In genomic region chr4:138326077-138326695, GRCm38 (mm10) we compare ENCODE assay signal across 8 mouse cellular contexts. TPM values are rescaled to one million over a fixed set of nuclear protein-coding genes. Genes with fewer than 3 reads are reported as not detected.
DNase-seq lines count a peak whose midpoint lies in the region; ATAC-seq and TF ChIP-seq lines count a peak whose summit lies in the region.

TSS of gene Pink1 (minus strand) at chr4:138326307.

- no peaks in the 10 kb centered on the region for H3K36me3 ChIP-seq in embryonic facial prominence, embryonic 14.5 days (ENCODE audit: control insufficient read depth, insufficient read depth, low read length)
- no peaks in the 10 kb centered on the region for H3K36me3 ChIP-seq in limb, embryonic 13.5 days
- H3K36me3 ChIP-seq in midbrain, embryonic 15.5 days (replicated peaks): no peaks in the 10 kb centered on the region

- no peaks in the 10 kb centered on the region for H3K27me3 ChIP-seq in embryonic facial prominence, embryonic 14.5 days (replicated peaks; ENCODE audit: control insufficient read depth, insufficient read depth, low read length)
- peaks cover 5% of the 10 kb centered on the region for H3K27me3 ChIP-seq in limb, embryonic 13.5 days
- no peaks in the 10 kb centered on the region for H3K27me3 ChIP-seq in midbrain, embryonic 15.5 days (replicated peaks)

- TF ChIP-seq CTCF in bone marrow, adult 2 months (IDR thresholded peaks at IDR 0.05; ENCODE audit: control insufficient read depth, insufficient read depth, low read length): peak; percentile 84

- H3K9me3 ChIP-seq in embryonic facial prominence, embryonic 14.5 days (ENCODE audit: control insufficient read depth, low read length): no peaks in the 10 kb centered on the region
- peaks cover 5% of the 10 kb centered on the region; the same call in 1 of the 2 replicates for H3K9me3 ChIP-seq in limb, embryonic 13.5 days
- H3K9me3 ChIP-seq in midbrain, embryonic 15.5 days: no peaks in the 10 kb centered on the region

- DNase-seq in 416B (ENCODE audit: low read depth): peak; percentile 86
- peak; percentile 86 for DNase-seq in embryonic facial prominence, embryonic 14.5 days (ENCODE audit: low spot score)
- DNase-seq in heart, adult 8-10 months (ENCODE audit: low spot score): peak; percentile 92
- DNase-seq in kidney, adult 9 months: peak; percentile 97
- DNase-seq in spleen, adult 18-20 months: peak; percentile 79 to 92

- H3K9ac ChIP-seq in embryonic facial prominence, embryonic 14.5 days (ENCODE audit: low read depth, low read length): peak within 1 kb of the TSS; percentile 93
- H3K9ac ChIP-seq in limb, embryonic 13.5 days: peak within 1 kb of the TSS; percentile 95
- H3K9ac ChIP-seq in midbrain, embryonic 15.5 days: peak within 1 kb of the TSS; percentile 77

- peak within 1 kb of the TSS; percentile 100 for H3K27ac ChIP-seq in bone marrow, adult 2 months (ENCODE audit: control insufficient read depth, insufficient read depth, low read depth, low read length, poor library complexity)
- H3K27ac ChIP-seq in embryonic facial prominence, embryonic 14.5 days (replicated peaks; ENCODE audit: low read depth, low read length): peak within 1 kb of the TSS; percentile 94
- H3K27ac ChIP-seq in limb, embryonic 13.5 days: peak within 1 kb of the TSS; percentile 96
- H3K27ac ChIP-seq in midbrain, embryonic 15.5 days: peak within 1 kb of the TSS; percentile 92

- WGBS in bone marrow, adult 2 months: 4% methylated on average over 41 of the region's 41 CpGs
- 8% methylated on average over 22 of the region's 41 CpGs for WGBS in embryonic facial prominence, embryonic 14.5 days
- WGBS in limb, embryonic 13.5 days: 3% methylated on average over 41 of the region's 41 CpGs
- 3% methylated on average over 41 of the region's 41 CpGs for WGBS in midbrain, embryonic 15.5 days

- peak; percentile 56 for ATAC-seq in embryonic facial prominence, embryonic 14.5 days (ENCODE audit: low read depth)
- peak; percentile 71 for ATAC-seq in limb, embryonic 13.5 days (ENCODE audit: low FRiP score, low read depth)
- peak; percentile 70 for ATAC-seq in midbrain, embryonic 15.5 days (replicated peaks)

- peak; percentile 61; the same call in 1 of the 2 replicates for TF ChIP-seq POLR2A in bone marrow, adult 2 months (IDR thresholded peaks at IDR 0.05; ENCODE audit: borderline replicate concordance, control insufficient read depth, low read depth, low read length)

- H3K4me2 ChIP-seq in embryonic facial prominence, embryonic 14.5 days (ENCODE audit: low read depth, low read length): peak within 1 kb of the TSS; percentile 52
- H3K4me2 ChIP-seq in limb, embryonic 13.5 days (replicated peaks): peak within 1 kb of the TSS; percentile 66
- peak within 1 kb of the TSS; percentile 56 for H3K4me2 ChIP-seq in midbrain, embryonic 15.5 days

- peaks cover 2% of the 10 kb centered on the region; the same call in 1 of the 2 replicates for H3K4me1 ChIP-seq in bone marrow, adult 2 months (ENCODE audit: control insufficient read depth, insufficient read depth, low read length)
- H3K4me1 ChIP-seq in embryonic facial prominence, embryonic 14.5 days (ENCODE audit: control insufficient read depth, insufficient read depth, low read length): no peaks in the 10 kb centered on the region
- peaks cover 7% of the 10 kb centered on the region; the same call in 1 of the 2 replicates for H3K4me1 ChIP-seq in limb, embryonic 13.5 days
- peaks cover 38% of the 10 kb centered on the region for H3K4me1 ChIP-seq in midbrain, embryonic 15.5 days

- peak within 1 kb of the TSS; percentile 79 for H3K4me3 ChIP-seq in bone marrow, adult 2 months (replicated peaks; ENCODE audit: control insufficient read depth, low read depth, low read length)
- peak within 1 kb of the TSS; percentile 73 for H3K4me3 ChIP-seq in embryonic facial prominence, embryonic 14.5 days (ENCODE audit: low read depth, low read length)
- peak within 1 kb of the TSS; percentile 95 for H3K4me3 ChIP-seq in limb, embryonic 13.5 days
- peak within 1 kb of the TSS; percentile 80 for H3K4me3 ChIP-seq in midbrain, embryonic 15.5 days

RNA-seq across cellular contexts. Expression of gene Pink1, which starts in this region (rescaled TPM):
- polyA plus RNA-seq in bone marrow, adult 2 months (2011; ENCODE audit: insufficient read depth, insufficient read length, low replicate concordance, missing spikeins): 35.7 and 48.1 TPM in 2 replicates
- 30.5 and 32.6 TPM in 2 replicates for polyA plus RNA-seq in embryonic facial prominence, embryonic 14.5 days (2014; fragmentation: Nextera tagmentation; extraction: Ambion mirVana)
- total RNA-seq in heart, adult 8-10 months (2022): 100 to 1,000 TPM; 791 to 970 (median 864) TPM
- polyA plus RNA-seq in limb, embryonic 13.5 days (2015; fragmentation: Nextera tagmentation; extraction: Ambion mirVana): 50.5 and 57.0 TPM in 2 replicates
- 105 and 113 TPM in 2 replicates for polyA plus RNA-seq in midbrain, embryonic 15.5 days (2015; fragmentation: Nextera tagmentation; extraction: Ambion mirVana)

Comparison
In these comparisons a context has a peak if more than half of its experiments do, and no peak if none do; other contexts are left out.
1. Peak in every context shown above with its lines: DNase-seq, ATAC-seq, H3K4me3 ChIP-seq and H3K27ac ChIP-seq.